Mouse (Mus musculus): ENCODE measurements around the gene Cyp1a1. TPM values are rescaled to one million over a fixed set of nuclear protein-coding genes. Genes with fewer than 3 reads are reported as not detected.

Cyp1a1 gene
- polyA plus RNA-seq, 1 experiment from 2014 or later: 0.08 TPM

GRCm38 (mm10) chr9:57683520-57683919 is 4.2 kb upstream of the Cyp1a1 start, which contains the start of gene Cyp1a2:
TSS of gene Cyp1a2 (minus strand) at chr9:57683703.
- WGBS: 78% methylated on average over 5 of the region's 5 CpGs

GRCm38 (mm10) chr9:57686011-57686410 is 1.7 kb upstream of the Cyp1a1 start:
- Histone ChIP-seq H3K9me3 (no peaks in the 10 kb centered on the region), H3K27me3 (no peaks in the 10 kb centered on the region), H3K9ac (no peak overlapping the region), H3K27ac (no peak overlapping the region), H3K4me2 (no peak overlapping the region), H3K4me1 (no peaks in the 10 kb centered on the region), H3K4me3 (no peak overlapping the region), H3K36me3 (no peaks in the 10 kb centered on the region)
- 82% methylated on average over 5 of the region's 5 CpGs for WGBS
- no peak for ATAC-seq (ENCODE audit: insufficient number of reproducible peaks, low FRiP score, low TSS enrichment, low read depth)

More at GRCm38 (mm10) chr9:57683520-57683919, 4.2 kb upstream of the Cyp1a1 start, which contains the start of gene Cyp1a2:
- H3K9me3 ChIP-seq: no peaks in the 10 kb centered on the region
- no peak within 1 kb of the TSS for H3K9ac ChIP-seq
- no peak within 1 kb of the TSS for H3K4me3 ChIP-seq
- no peak within 1 kb of the TSS for H3K27ac ChIP-seq
- no peak for ATAC-seq (ENCODE audit: insufficient number of reproducible peaks, low FRiP score, low TSS enrichment, low read depth)
- no peaks in the 10 kb centered on the region for H3K4me1 ChIP-seq
- no peaks in the 10 kb centered on the region for H3K27me3 ChIP-seq
- no peak within 1 kb of the TSS for H3K4me2 ChIP-seq
- no peaks in the 10 kb centered on the region for H3K36me3 ChIP-seq

GRCm38 (mm10) chr9:57688158-57688557 is 430 bp downstream of the Cyp1a1 start:
- Histone ChIP-seq H3K4me3 (no peak overlapping the region), H3K27me3 (0 out of 2 replicates have a peak, but pooled peaks cover 3% of the 10 kb centered on the region), H3K9ac (no peak overlapping the region), H3K27ac (no peak overlapping the region), H3K9me3 (no peaks in the 10 kb centered on the region), H3K4me2 (no peak overlapping the region), H3K4me1 (no peaks in the 10 kb centered on the region), H3K36me3 (no peaks in the 10 kb centered on the region)
- WGBS: 47% methylated on average over 2 of the region's 2 CpGs
- no peak for ATAC-seq (ENCODE audit: insufficient number of reproducible peaks, low FRiP score, low TSS enrichment, low read depth)

GRCm38 (mm10) chr9:57688606-57689005 is 878 bp downstream of the Cyp1a1 start:
- H3K36me3 ChIP-seq: no peaks in the 10 kb centered on the region
- no peak overlapping the region for H3K9ac ChIP-seq
- H3K27me3 ChIP-seq: peaks cover 4% of the 10 kb centered on the region; the same call in 1 of the 2 replicates
- no peak overlapping the region for H3K27ac ChIP-seq
- no peak overlapping the region for H3K4me3 ChIP-seq
- 82% methylated on average over 2 of the region's 2 CpGs for WGBS
- H3K4me1 ChIP-seq: no peaks in the 10 kb centered on the region
- ATAC-seq (ENCODE audit: insufficient number of reproducible peaks, low FRiP score, low TSS enrichment, low read depth): no peak
- H3K9me3 ChIP-seq: no peaks in the 10 kb centered on the region
- H3K4me2 ChIP-seq: no peak overlapping the region

GRCm38 (mm10) chr9:57694108-57694507 is 6.4 kb downstream of the Cyp1a1 start:
- Histone ChIP-seq H3K27ac (no peak overlapping the region), H3K27me3 (peaks cover 46% of the 10 kb centered on the region), H3K4me3 (no peak overlapping the region), H3K36me3 (no peaks in the 10 kb centered on the region), H3K9me3 (no peaks in the 10 kb centered on the region), H3K9ac (no peak overlapping the region), H3K4me1 (peaks cover 13% of the 10 kb centered on the region), H3K4me2 (no peak overlapping the region)
- no peak for ATAC-seq (ENCODE audit: insufficient number of reproducible peaks, low FRiP score, low TSS enrichment, low read depth)
- 72% methylated on average over 2 of the region's 2 CpGs for WGBS

GRCm38 (mm10) chr9:57696380-57697285 is 8.9 kb downstream of the Cyp1a1 start:
- peaks cover 13% of the 10 kb centered on the region for H3K4me1 ChIP-seq
- no peak overlapping the region for H3K9ac ChIP-seq
- under 1% methylated on average over 42 of the region's 42 CpGs for WGBS
- H3K27me3 ChIP-seq: peaks cover 46% of the 10 kb centered on the region
- H3K27ac ChIP-seq: no peak overlapping the region
- H3K36me3 ChIP-seq: no peaks in the 10 kb centered on the region
- H3K9me3 ChIP-seq: no peaks in the 10 kb centered on the region
- H3K4me2 ChIP-seq: peak overlapping the region; percentile 73
- H3K4me3 ChIP-seq: peak overlapping the region; percentile 32
- ATAC-seq (ENCODE audit: insufficient number of reproducible peaks, low FRiP score, low TSS enrichment, low read depth): no peak

- H3K27me3 ChIP-seq: peaks cover 46% of the 10 kb centered on the region
- ATAC-seq (ENCODE audit: insufficient number of reproducible peaks, low FRiP score, low TSS enrichment, low read depth): no peak
- H3K4me3 ChIP-seq: no peak overlapping the region
- H3K9me3 ChIP-seq: no peaks in the 10 kb centered on the region
- H3K4me1 ChIP-seq: peaks cover 13% of the 10 kb centered on the region
- no peak overlapping the region for H3K4me2 ChIP-seq
- H3K27ac ChIP-seq: no peak overlapping the region
- H3K9ac ChIP-seq: no peak overlapping the region
- no peaks in the 10 kb centered on the region for H3K36me3 ChIP-seq
- 9% methylated on average over 4 of the region's 4 CpGs for WGBS
Measured at GRCm38 (mm10) chr9:57697380-57697779, 9.7 kb downstream of the Cyp1a1 start.

GRCm38 (mm10) chr9:57698466-57699150 is 10.9 kb downstream of the Cyp1a1 start:
- Histone ChIP-seq H3K4me3 (no peak overlapping the region), H3K4me2 (no peak overlapping the region), H3K27me3 (peaks cover 42% of the 10 kb centered on the region), H3K27ac (no peak overlapping the region), H3K4me1 (peaks cover 13% of the 10 kb centered on the region), H3K36me3 (no peaks in the 10 kb centered on the region), H3K9ac (no peak overlapping the region), H3K9me3 (no peaks in the 10 kb centered on the region)
- ATAC-seq (ENCODE audit: insufficient number of reproducible peaks, low FRiP score, low TSS enrichment, low read depth): no peak
- 71% methylated on average over 1 of the region's 1 CpGs for WGBS

- Histone ChIP-seq H3K27me3 (no peaks in the 10 kb centered on the region), H3K4me1 (peaks cover 10% of the 10 kb centered on the region), H3K36me3 (no peaks in the 10 kb centered on the region), H3K4me2 (no peak overlapping the region), H3K9ac (no peak overlapping the region), H3K9me3 (no peaks in the 10 kb centered on the region), H3K27ac (no peak overlapping the region), H3K4me3 (no peak overlapping the region)
- 82% methylated on average over 3 of the region's 3 CpGs for WGBS
- ATAC-seq (ENCODE audit: insufficient number of reproducible peaks, low FRiP score, low TSS enrichment, low read depth): no peak
Measured at GRCm38 (mm10) chr9:57706496-57706895, 18.8 kb downstream of the Cyp1a1 start.

- Histone ChIP-seq H3K4me1 (peaks cover 10% of the 10 kb centered on the region), H3K36me3 (peaks cover 7% of the 10 kb centered on the region), H3K4me3 (peak within 1 kb of the TSS; percentile 91), H3K27ac (peak within 1 kb of the TSS; percentile 90), H3K4me2 (peak within 1 kb of the TSS; percentile 65), H3K27me3 (no peaks in the 10 kb centered on the region), H3K9me3 (no peaks in the 10 kb centered on the region), H3K9ac (peak within 1 kb of the TSS; percentile 93)
- peak; percentile 89 for ATAC-seq (ENCODE audit: insufficient number of reproducible peaks, low FRiP score, low TSS enrichment, low read depth)
- WGBS: 2% methylated on average over 23 of the region's 23 CpGs
Measured at GRCm38 (mm10) chr9:57708068-57708719, 20.5 kb downstream of the Cyp1a1 start, which contains the start of gene Edc3. TSS of gene Edc3 (plus strand) at chr9:57708540.

- H3K9ac ChIP-seq: peak overlapping the region; percentile 93
- H3K4me1 ChIP-seq: peaks cover 10% of the 10 kb centered on the region
- no peaks in the 10 kb centered on the region for H3K9me3 ChIP-seq
- peak overlapping the region; percentile 65 for H3K4me2 ChIP-seq
- peak overlapping the region; percentile 91 for H3K4me3 ChIP-seq
- H3K36me3 ChIP-seq: peaks cover 10% of the 10 kb centered on the region
- H3K27ac ChIP-seq: peak overlapping the region; percentile 90
- WGBS: 4% methylated on average over 36 of the region's 39 CpGs
- peak; percentile 65 for ATAC-seq (ENCODE audit: insufficient number of reproducible peaks, low FRiP score, low TSS enrichment, low read depth)
- H3K27me3 ChIP-seq: no peaks in the 10 kb centered on the region
Measured at GRCm38 (mm10) chr9:57708720-57709274, 21.1 kb downstream of the Cyp1a1 start.

All from limb, embryonic 15.5 days (tissue).